Mouse (Mus musculus) heart, adult 2 months (tissue): ENCODE measurements around the gene Plcl2.

Experiments used
- CTCF ChIP-seq: fragments of 200-600 bp; IDR thresholded peaks from 2 replicates; pipeline ENCODE4 v1.8.1; 2022; ENCODE audit warnings: antibody characterized with exemption, mild to moderate bottlenecking, moderate library complexity
- EP300 ChIP-seq: fragments of 200-500 bp; IDR thresholded peaks from 2 replicates; pipeline ENCODE4 v1.6.1; 2011; ENCODE audit warnings: low read depth, low read length, control low read depth; ENCODE audit not compliant: insufficient read depth
- POLR2A ChIP-seq: fragments of 200-500 bp; IDR thresholded peaks from 2 replicates; pipeline ENCODE4 v1.6.1; 2011; ENCODE audit warnings: mild to moderate bottlenecking, low read depth, low read length, control low read depth; ENCODE audit not compliant: insufficient read depth

GRCm38 (mm10) chr17:50525821-50526220, 16.6 kb downstream of the Plcl2 start:
- TF ChIP-seq CTCF (no peak), POLR2A (no peak), EP300 (no peak)
